Mouse (Mus musculus) 3T3-L1 (cell line): Measurements from ENCODE around the gene Arl5c.

Experiments used
- DNase-seq: peaks from one replicate; pipeline ENCODE4 v3.0.0-alpha.2; 2015; ENCODE audit warnings: low read depth, low spot score

Gene Arl5c

DNA sequence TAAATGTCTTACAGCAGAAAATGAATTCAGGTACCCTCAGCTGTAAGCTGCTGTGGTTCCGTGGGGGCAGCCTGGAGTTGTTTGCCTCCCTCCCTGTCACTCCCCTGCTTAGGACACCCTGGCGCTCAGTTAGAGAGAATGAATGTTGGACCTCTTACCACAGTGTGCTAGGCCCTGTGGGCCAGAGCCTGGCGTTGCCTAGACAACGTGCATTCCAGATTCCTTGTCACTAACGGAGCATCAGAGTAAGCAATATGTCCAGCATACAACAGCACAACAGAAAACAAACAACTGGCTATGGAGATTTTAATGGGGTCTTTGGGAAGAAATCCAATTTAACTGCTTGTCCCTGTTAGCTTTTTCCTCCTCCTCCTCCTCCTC, 36.7 kb downstream of the Arl5c start:
- DNase-seq: no peak

GRCm38 (mm10) chr11:97958641-97959299, 37.2 kb downstream of the Arl5c start:
- DNase-seq: no peak

GRCm38 (mm10) chr11:97956905-97957560, 38.9 kb downstream of the Arl5c start:
- peak; percentile 76 for DNase-seq

GRCm38 (mm10) chr11:97955915-97956314, 40.1 kb downstream of the Arl5c start:
- no peak for DNase-seq

DNA sequence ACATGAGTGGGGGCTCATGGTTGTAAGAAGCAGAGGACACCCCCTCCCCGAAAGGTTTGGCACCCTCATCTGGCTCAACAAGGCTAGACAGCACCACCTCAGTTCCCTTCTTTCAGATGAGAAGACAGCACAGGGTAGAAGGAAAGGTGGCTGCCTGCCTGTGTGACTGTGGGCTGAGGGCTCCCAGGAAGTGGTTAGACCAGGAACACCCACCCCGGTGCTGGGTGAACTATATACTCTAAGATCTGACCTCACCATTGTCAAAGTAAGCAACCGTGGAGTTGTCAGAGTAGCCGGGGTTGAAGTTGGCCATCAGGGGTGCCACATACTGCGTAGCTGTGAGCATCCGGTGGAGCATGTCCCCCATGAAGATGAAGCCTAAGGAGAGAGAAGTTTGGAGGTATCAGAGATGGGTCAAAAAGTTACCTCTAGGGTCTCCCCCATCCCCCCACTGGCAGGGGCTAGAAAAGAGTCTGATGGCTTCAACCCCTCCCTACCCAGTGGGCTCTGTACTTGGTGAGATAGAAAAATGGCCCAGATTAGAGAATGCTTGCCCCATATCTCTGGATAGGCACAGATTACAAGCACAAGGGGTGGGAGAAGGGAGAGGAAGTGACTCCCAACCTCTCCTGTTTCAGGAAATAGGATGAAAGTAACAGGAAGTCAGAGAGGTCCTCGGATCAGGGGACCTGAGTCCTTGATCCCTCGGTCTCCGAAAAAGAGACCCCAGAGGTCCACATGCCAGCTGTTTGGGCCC, 40.7 kb downstream of the Arl5c start:
- no peak for DNase-seq

- no peak for DNase-seq
Observed at GRCm38 (mm10) chr11:97954469-97955141, 41.4 kb downstream of the Arl5c start.

DNA sequence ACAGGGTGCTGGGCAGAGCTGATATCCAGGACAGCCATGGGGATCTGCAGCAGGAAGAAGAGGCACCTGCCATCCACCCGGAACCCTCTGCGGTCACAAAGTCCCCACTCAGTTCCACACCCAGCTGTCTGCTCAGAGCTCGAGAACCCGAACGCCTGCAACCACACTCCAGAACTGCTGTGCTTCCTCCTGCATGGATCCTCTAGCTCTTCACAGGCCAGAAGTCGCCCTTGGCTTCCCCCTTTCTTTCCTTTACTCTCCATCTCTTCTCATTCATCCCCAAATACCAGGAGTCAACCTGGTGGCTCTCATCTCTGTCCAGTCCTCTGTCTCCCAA, 42.1 kb downstream of the Arl5c start:
- no peak for DNase-seq

- DNase-seq: no peak
Observed at GRCm38 (mm10) chr11:97953179-97953938, 42.6 kb downstream of the Arl5c start.

GRCm38 (mm10) chr11:97952367-97953006, 43.5 kb downstream of the Arl5c start:
- no peak for DNase-seq

DNA sequence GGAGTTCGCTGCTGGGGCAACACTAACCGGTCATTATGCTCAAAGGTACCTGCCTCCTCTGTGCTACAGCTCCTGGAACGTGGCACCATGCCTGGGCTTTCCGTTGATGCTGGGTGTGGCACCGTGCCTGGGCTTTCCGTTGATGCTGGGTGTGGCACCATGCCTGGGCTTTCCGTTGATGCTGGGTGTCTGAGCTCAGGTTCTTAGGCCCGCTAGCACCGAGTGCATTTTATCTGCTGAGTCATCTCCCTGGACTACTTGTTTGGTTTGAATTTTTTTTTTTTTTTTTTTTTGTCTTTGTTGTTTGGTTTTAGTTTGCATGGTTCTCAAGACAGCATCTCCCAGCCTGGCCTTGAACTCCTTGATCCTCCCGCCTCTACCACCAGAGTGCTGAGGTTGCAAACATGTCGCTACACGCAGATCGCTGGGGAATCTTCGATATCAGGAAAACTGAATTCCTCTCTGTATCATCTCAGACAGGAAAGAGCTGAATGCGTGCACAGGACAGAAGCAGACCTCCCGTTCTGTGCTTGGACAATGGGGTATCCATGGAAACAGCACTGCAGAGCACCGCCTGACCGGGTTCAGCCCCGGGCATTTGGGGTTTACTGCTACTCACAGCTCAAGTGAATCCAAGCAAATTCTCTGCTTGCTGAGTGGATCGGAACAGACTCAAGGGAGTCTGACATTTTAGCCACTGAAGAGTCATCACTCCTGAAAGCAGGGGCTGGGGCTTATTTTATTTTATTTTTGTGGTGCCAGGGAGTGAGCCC, 46.1 kb downstream of the Arl5c start:
- peak; percentile 89 for DNase-seq

GRCm38 (mm10) chr11:97947426-97947825, 48.6 kb downstream of the Arl5c start:
- no peak for DNase-seq

- DNase-seq: peak; percentile 37
Observed at GRCm38 (mm10) chr11:97945738-97946289, 50.2 kb downstream of the Arl5c start.

DNA sequence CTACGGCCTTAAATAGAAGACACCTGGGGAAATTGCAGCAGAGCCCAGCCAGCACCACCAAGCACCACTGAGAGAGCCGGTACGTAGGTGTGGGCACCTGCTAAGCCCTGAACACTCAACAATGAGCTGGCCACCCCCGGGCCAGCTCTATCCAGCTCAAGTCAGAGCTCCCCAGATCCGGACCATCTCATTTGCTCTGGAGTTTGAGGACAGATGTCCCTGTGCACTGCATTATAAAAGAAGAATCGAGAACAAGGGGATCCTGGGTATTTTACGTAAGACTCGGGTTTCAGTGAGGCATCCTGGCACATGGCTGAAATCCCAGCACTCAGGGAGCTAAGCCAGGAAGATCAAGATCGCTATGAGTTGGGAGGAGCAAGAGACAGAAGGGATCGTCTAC, 51.0 kb downstream of the Arl5c start:
- DNase-seq: peak; percentile 18

DNA sequence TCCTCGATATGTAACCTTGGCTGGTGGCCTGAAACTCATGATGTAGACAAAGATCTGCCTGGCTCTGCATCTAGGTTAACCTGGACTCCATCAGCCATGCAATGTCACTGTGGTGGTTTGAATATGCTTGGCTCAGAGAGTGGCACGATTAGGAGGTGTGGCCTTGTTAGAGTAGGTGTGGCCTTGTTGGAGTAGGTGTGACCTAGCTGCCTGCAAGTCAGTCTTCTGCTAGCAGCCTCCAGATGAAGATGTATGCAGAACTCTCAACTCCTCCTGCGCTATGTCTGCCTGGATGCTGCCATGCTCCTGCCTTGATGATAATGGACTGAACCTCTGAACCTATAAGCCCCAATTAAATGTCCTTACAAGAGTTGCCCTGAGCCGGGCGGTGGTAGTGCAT, 52.7 kb downstream of the Arl5c start:
- peak; percentile 39 for DNase-seq

DNA sequence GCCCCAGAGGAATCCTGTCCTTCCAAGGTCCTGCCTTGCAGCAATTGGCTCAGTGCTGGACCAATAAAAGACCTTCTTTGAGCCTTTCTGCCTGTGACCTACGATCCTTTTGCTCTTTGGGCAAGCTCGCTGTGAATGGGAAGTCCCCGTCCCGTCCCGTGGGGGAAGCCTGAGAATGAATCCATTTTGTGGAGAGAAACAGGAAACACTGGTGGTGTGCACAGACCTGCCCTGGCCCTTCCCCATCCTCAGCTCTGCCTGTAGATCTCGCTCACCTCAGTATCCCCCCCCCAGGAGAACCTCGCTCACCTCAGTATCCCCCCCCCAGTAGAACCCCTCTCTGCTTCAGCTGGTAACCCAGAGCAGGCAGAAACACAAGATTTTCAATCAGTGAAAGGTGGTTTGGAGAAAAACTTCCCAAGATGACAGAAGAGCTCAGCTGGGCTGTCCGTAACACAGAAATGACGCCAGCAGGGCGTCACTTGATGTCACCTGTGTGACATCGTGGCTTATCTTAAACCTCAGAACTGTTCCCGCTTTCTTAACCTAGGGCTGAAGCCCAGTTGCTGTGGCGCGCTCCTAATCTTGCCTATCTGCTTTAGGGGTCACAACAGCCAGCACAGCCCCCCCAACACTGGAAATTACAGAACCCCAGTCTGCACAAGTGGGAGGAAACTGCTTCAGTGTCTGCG, 53.4 kb downstream of the Arl5c start:
- no peak for DNase-seq
